In the genomic region with DNA sequence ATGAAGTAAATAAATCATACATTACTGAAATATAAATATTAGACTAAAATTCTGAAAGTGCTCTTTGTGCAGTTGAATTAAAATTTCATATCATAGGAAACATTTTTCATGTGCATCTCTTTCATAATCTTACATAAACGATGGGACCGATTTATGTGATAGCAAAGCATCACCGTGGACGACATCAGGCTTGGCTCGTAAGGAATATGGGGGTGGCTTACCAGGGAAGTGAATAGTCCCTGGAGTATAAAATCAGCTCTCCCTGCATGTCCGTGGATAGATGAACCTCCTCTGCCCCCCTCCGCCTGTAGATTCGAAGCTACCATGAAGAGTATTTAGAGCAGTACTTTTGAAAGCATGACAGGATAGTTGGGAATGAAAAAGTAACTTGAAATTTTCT, we compare ENCODE assay signal across 18 mouse cellular contexts.
"Had no signal": no experiment of that assay in that cellular context is flagged by ENCODE, and none has a peak within 500 bp of the region (broad histone marks: within the 10 kb centered on the region; RNA-seq: fewer than 3 reads in every experiment).

No protein-coding gene starts in this region.

- H3K36me3 ChIP-seq: lung, embryonic 15.5 days; midbrain, embryonic 13.5 days; midbrain, embryonic 15.5 days; neural tube, embryonic 12.5 days; stomach, embryonic 15.5 days had no signal

- H3K4me2 ChIP-seq: lung, embryonic 15.5 days; midbrain, embryonic 11.5 days; midbrain, embryonic 13.5 days; midbrain, embryonic 15.5 days; neural tube, embryonic 12.5 days; stomach, embryonic 15.5 days had no signal

- DNase-seq: liver, postnatal 0 days; lung, adult 2 months; lung, postnatal 14 days; lung, postnatal 36 days; right cerebral cortex, postnatal 25 days; thymus, adult 18-20 months; thymus, postnatal 14 days; thymus, postnatal 36 days had no signal

- H3K9me3 ChIP-seq: lung, embryonic 15.5 days; megakaryocyte, embryonic 14.5 days; midbrain, embryonic 13.5 days; midbrain, embryonic 15.5 days; neural tube, embryonic 12.5 days; stomach, embryonic 15.5 days had no signal

- H3K27me3 ChIP-seq: lung, embryonic 15.5 days; megakaryocyte, embryonic 14.5 days; midbrain, embryonic 13.5 days; midbrain, embryonic 15.5 days; neural tube, embryonic 12.5 days; stomach, embryonic 15.5 days had no signal

- H3K27ac ChIP-seq: lung, embryonic 15.5 days; macrophage; midbrain, embryonic 13.5 days; midbrain, embryonic 15.5 days; neural tube, embryonic 12.5 days; stomach, embryonic 15.5 days; stomach, postnatal 0 days had no signal

- H3K4me1 ChIP-seq: megakaryocyte, embryonic 14.5 days; midbrain, embryonic 13.5 days; midbrain, embryonic 15.5 days; neural tube, embryonic 12.5 days; stomach, embryonic 15.5 days had no signal

- H3K4me3 ChIP-seq: lung, embryonic 15.5 days; megakaryocyte, embryonic 14.5 days; midbrain, embryonic 13.5 days; midbrain, embryonic 15.5 days; neural tube, embryonic 12.5 days; stomach, embryonic 15.5 days had no signal

- H3K9ac ChIP-seq: liver, postnatal 0 days; lung, embryonic 15.5 days; midbrain, embryonic 13.5 days; midbrain, embryonic 15.5 days; neural tube, embryonic 12.5 days; stomach, embryonic 15.5 days had no signal

- ATAC-seq: liver, postnatal 0 days; lung, postnatal 0 days; midbrain, embryonic 13.5 days; midbrain, embryonic 15.5 days had no signal
